Mouse (Mus musculus) ES-E14 (cell line): ENCODE measurements at regions not wholly inside any gene's neighbourhood (a gene's known extent, or its start where the extent isn't known, plus 50 kb on each side); places are given as distances from the start of the nearest gene placed in this dataset.

Experiments used
- DNase-seq: peaks from one replicate; pipeline ENCODE4 v3.0.0-alpha.2; 2013; ENCODE audit warnings: low read depth, low spot score
- H3K27ac ChIP-seq: 2 replicates; pipeline ENCODE4 v1.5.1; 2012; ENCODE audit warnings: low read depth, mild to moderate bottlenecking, low read length, moderate library complexity, mixed read lengths; ENCODE audit not compliant: poor library complexity, insufficient read depth, severe bottlenecking
- H3K36me3 ChIP-seq: 2 replicates; pipeline ENCODE4 v1.6.1; 2012; ENCODE audit warnings: mild to moderate bottlenecking, low read length, moderate library complexity, mixed read lengths; ENCODE audit not compliant: control insufficient read depth, poor library complexity, insufficient read depth, severe bottlenecking
- H3K4me1 ChIP-seq, 2 experiments: fragments of 150-350 bp in 1 of 2; sonication (generic) in 1 of 2; 2 replicates each; pipeline ENCODE4 v1.6.1; 2012; ENCODE audit warnings: low read length in 2 of 2, mild to moderate bottlenecking in 1 of 2, mixed read lengths in 1 of 2; ENCODE audit not compliant: control insufficient read depth in 2 of 2, insufficient read depth in 2 of 2, poor library complexity in 1 of 2
- H3K4me3 ChIP-seq, 2 experiments: fragments of 150-350 bp in 1 of 2; sonication (generic) in 1 of 2; 2 replicates each; pipeline ENCODE4 v1.5.1; 2012; ENCODE audit warnings: low read length in 2 of 2, low read depth in 1 of 2, mild to moderate bottlenecking in 1 of 2, mixed read lengths in 1 of 2; ENCODE audit not compliant: insufficient read depth in 1 of 2, poor library complexity in 1 of 2, severe bottlenecking in 1 of 2
- H3K9ac ChIP-seq: 2 replicates; pipeline ENCODE4 v1.6.1; 2012; ENCODE audit warnings: low read depth, mild to moderate bottlenecking, low read length, mixed read lengths; ENCODE audit not compliant: poor library complexity, insufficient read depth, severe bottlenecking
- H3K9me3 ChIP-seq: fragments of 150-350 bp; sonication (generic); 2 replicates; pipeline ENCODE4 v1.6.1; 2012; ENCODE audit warnings: low read depth, mild to moderate bottlenecking, low read length; ENCODE audit not compliant: control insufficient read depth, insufficient read depth
- CHD2 ChIP-seq: IDR thresholded peaks from 2 replicates; pipeline ENCODE4 v1.6.1; 2014; ENCODE audit warnings: mild to moderate bottlenecking, low read depth, low read length, inconsistent platforms
- HCFC1 ChIP-seq: IDR thresholded peaks from 2 replicates; pipeline ENCODE4 v1.6.1; 2012; ENCODE audit warnings: low read length, inconsistent platforms, borderline replicate concordance; ENCODE audit not compliant: insufficient read depth
- MAFK ChIP-seq: IDR thresholded peaks from 2 replicates; pipeline ENCODE4 v1.6.1; 2014; ENCODE audit warnings: mild to moderate bottlenecking, low read depth, low read length, inconsistent platforms; ENCODE audit not compliant: insufficient read depth
- ZC3H11A ChIP-seq: IDR thresholded peaks from 2 replicates; pipeline ENCODE4 v1.6.1; 2012; ENCODE audit warnings: low read depth, mild to moderate bottlenecking, inconsistent platforms, low read length, borderline replicate concordance
- ZNF384 ChIP-seq: IDR thresholded peaks from 2 replicates; pipeline ENCODE4 v1.6.1; 2012; ENCODE audit warnings: low read depth, low read length, inconsistent platforms
- in situ Hi-C, 2 experiments: fragments of 600-800 bp; cut with MboI; formaldehyde crosslinking; loops; one replicate each; pipeline ENCODE4 v1.15.1; 2025; ENCODE audit warnings: low sequenced_read_pairs in 2 of 2, inconsistent platforms in 1 of 2; ENCODE audit not compliant: unreplicated experiment in 2 of 2

GRCm38 (mm10) chr13:103670611-103671010 is 103.8 kb downstream of the Srek1 start:
- H3K4me3 ChIP-seq = no peak overlapping the region
- no peak for TF ChIP-seq HCFC1
- 0 out of 2 replicates have a peak, but pooled peaks have one; percentile 40 for TF ChIP-seq MAFK
- no peak for TF ChIP-seq ZC3H11A
- no peak for TF ChIP-seq ZNF384
- no peak for TF ChIP-seq CHD2
- no peak overlapping the region for H3K9ac ChIP-seq
- H3K4me1 ChIP-seq = peaks cover 0 to 2% of the 10 kb centered on the region in 2 experiments; a peak in 1 of 4 replicates
- no peak for DNase-seq
- H3K9me3 ChIP-seq = no peaks in the 10 kb centered on the region
- no peaks in the 10 kb centered on the region for H3K36me3 ChIP-seq
- in situ Hi-C loops = no loop called here
- H3K27ac ChIP-seq = no peak overlapping the region

- Histone ChIP-seq H3K36me3 (no peaks in the 10 kb centered on the region), H3K9ac (no peak overlapping the region), H3K4me3 (no peak overlapping the region), H3K4me1 (peaks cover 0 to 2% of the 10 kb centered on the region in 2 experiments; a peak in 1 of 4 replicates), H3K27ac (no peak overlapping the region), H3K9me3 (no peaks in the 10 kb centered on the region)
- no peak for DNase-seq
- no peak for TF ChIP-seq MAFK
- no peak for TF ChIP-seq ZNF384
- no peak for TF ChIP-seq CHD2
- in situ Hi-C loops = no loop called here
Measured at GRCm38 (mm10) chr13:103669856-103670255, 104.6 kb downstream of the Srek1 start.

- H3K27ac ChIP-seq = no peak overlapping the region
- DNase-seq = peak; percentile 34
- H3K4me3 ChIP-seq = no peak overlapping the region
- no peaks in the 10 kb centered on the region for H3K36me3 ChIP-seq
- no peaks in the 10 kb centered on the region for H3K9me3 ChIP-seq
- TF ChIP-seq ZC3H11A = no peak
- TF ChIP-seq HCFC1 = no peak
- no peak for TF ChIP-seq CHD2
- TF ChIP-seq MAFK = 0 out of 2 replicates have a peak, but pooled peaks have one; percentile 12
- no peak for TF ChIP-seq ZNF384
- no peak overlapping the region for H3K9ac ChIP-seq
- peaks cover 0 to 2% of the 10 kb centered on the region in 2 experiments; a peak in 1 of 4 replicates for H3K4me1 ChIP-seq
- in situ Hi-C loops = no loop called here
Measured at GRCm38 (mm10) chr13:103667749-103668148, 106.7 kb downstream of the Srek1 start.

GRCm38 (mm10) chr13:103660248-103660996 is 114.0 kb downstream of the Srek1 start:
- no peaks in the 10 kb centered on the region for H3K36me3 ChIP-seq
- no peaks in the 10 kb centered on the region for H3K9me3 ChIP-seq
- no peaks in the 10 kb centered on the region for H3K4me1 ChIP-seq
- no peak overlapping the region for H3K4me3 ChIP-seq
- H3K9ac ChIP-seq = no peak overlapping the region
- TF ChIP-seq ZNF384 (no peak), HCFC1 (no peak), ZC3H11A (no peak), MAFK (no peak), CHD2 (no peak)
- no peak for DNase-seq
- H3K27ac ChIP-seq = no peak overlapping the region
- in situ Hi-C loops = no loop called here

GRCm38 (mm10) chr13:103655966-103656365 is 118.4 kb downstream of the Srek1 start:
- Histone ChIP-seq H3K27ac (no peak overlapping the region), H3K9ac (no peak overlapping the region), H3K36me3 (no peaks in the 10 kb centered on the region), H3K4me1 (no peaks in the 10 kb centered on the region), H3K4me3 (no peak overlapping the region), H3K9me3 (no peaks in the 10 kb centered on the region)
- TF ChIP-seq ZC3H11A (no peak), HCFC1 (no peak), CHD2 (no peak), MAFK (no peak), ZNF384 (no peak)
- in situ Hi-C loops = no loop called here
- no peak for DNase-seq
